Mouse (Mus musculus): Measurements from ENCODE around the gene Rhbdd1.

The Rhbdd1 gene

DNA sequence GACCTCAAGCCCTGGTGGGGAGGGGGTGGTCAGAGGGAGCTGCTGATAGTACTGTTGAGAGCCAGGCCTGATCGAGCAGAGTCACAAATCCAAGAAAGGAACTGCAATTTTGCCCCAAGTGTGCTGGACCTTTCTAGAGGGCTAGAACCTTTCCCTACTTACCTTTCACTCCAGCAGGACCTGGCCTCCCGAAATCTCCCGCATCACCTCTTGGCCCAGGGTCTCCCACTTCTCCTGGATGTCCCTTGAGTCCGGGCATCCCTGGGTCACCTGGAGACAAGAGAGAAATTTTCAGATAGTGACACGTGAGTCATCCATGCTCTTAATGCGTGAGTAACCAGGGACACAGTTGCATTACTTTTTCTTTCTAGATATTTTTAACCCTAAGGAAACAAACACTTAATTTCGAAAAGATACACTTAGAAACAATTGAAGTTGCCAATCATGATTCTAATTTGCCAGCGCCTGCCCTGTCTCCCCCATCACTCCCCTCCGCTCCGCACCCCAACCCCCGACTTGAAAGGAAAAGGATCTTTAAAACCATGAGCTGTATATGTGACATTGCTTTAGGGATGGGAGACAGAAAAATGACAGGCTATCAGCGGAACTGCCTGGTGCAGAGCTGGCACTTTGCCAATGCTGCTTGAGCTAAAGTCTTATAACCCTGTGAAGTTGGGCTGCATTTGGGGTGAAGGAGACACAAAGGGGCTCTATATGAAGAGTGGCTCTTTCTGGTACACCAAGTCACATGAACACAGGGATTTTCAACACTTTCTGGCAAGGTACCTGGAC is 163.6 kb downstream of the Rhbdd1 start:
- peak in 1 of 2 experiments; percentile 24 for DNase-seq (ENCODE audit: low spot score in 2 of 2)

DNA sequence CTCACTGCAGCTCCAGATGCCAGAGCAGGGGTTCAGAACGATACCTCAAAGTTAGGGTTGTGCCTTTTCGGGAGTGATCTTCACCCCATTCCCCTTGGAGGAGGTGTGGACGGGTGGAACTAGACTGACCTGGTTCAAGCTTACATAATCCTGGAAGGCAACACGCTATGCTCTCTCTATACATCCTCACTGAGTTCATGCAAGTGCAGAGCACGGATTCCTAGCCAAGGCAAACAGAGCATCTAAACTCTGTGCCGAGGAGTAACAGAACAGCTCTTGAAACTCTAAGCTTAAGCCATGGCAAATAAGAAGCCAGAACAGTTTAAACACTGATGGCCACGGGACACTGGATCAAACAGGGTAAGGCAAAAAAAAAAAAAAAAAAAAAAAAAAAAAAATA is 166.1 kb downstream of the Rhbdd1 start:
- no peak for DNase-seq (ENCODE audit: low spot score in 2 of 2)

DNA sequence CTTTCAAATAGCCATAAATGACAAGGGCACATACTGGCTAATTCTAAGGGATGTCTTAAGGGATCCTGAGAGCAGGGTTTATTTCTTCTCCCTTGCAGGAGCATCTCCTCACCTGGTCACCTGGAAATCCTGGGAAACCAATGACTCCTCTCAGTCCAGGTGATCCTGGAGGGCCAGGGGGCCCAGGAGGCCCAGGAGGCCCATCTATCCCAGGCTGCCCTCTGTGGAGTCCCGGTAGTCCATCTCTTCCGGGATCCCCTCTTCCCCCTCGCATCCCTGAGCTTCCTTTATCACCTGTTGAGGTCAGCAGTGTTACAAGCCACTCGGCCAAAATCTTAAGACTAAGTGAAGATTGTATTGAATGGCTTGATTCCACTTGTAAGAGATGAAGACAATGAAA is 170.1 kb downstream of the Rhbdd1 start:
- no peak for DNase-seq (ENCODE audit: low spot score in 2 of 2)

DNA sequence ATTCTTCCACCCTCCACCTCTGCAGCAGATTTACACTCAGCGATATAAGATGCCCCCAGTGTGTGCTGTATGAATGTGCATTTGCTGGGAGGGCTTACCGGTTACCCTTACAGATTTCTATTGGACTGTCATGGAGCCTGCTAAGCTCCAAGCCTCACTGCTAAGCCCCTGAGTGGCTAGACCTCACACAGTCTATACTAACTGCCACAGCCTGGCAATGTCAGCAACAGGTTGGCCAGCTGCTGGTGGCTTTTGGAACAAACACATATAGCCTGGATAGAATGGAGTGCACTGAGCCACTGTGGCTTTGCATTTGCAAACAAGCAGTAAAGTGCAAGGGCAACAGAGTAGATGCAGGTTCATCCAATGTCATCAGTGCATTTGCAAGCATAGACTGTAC is 175.7 kb downstream of the Rhbdd1 start:
- no peak for DNase-seq (ENCODE audit: low spot score in 2 of 2)

All from cerebellum, postnatal 4 days (tissue).